Mouse (Mus musculus): ENCODE results near the gene H2-Ab1. TPM values are rescaled to one million over a fixed set of nuclear protein-coding genes. Genes with fewer than 3 reads are reported as not detected.
"Not testable (repeated sequence)": the region's sequence is repeated elsewhere in the genome, so short reads cannot be mapped to it uniquely, and the experiment has no call there.

H2-Ab1 gene
- total RNA-seq (2021) = 1 to 10 TPM; 1.6 to 1.8 TPM
- long read RNA-seq, partial matches to known transcripts = 0 of 4 reads
- long read RNA-seq, other reads (novel, unspliced or antisense) = 0 of 4 reads

DNA sequence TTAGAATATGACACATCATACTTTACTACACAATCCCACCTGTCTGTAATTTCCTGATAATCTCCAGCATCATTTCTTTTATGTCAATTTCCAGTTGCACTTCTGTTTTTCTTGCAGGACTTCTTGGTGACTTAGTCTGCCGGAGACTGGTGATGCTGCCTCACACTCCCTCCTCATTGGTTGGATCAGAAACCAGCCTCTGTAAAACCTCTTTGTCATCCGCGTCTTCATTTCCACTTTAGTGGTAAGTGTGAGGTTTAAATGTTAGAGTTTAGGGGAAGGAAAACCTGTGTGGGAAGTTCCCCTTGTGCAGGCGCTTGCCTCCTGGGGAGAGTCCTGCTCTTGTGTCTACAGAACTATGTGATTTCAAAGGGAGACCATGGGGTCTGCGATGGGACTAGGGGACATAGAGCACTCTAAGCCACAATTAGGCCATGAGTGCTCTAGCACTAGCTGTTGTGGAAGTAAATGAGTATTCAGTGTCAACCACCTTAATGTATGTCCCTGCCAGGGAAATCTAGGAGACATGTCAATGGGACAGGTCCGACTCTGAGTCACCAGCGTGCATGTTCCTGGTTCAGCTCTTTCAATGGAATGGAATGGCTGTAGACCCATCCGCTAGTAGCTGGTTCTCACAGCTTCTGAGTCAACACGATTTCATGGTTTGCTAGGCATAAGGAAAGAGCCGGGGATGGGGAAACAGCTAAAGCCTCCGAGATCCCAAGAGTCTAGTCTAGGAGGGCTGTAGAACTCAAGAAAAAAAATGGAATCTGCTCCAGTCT is at the start of gene H2-Ab1:
H2-Ab1 (plus strand) TSS at position 96 of the 782 bp plus-strand sequence.
- peak; percentile 90 for DNase-seq (ENCODE audit: low spot score in 2 of 2)

DNA sequence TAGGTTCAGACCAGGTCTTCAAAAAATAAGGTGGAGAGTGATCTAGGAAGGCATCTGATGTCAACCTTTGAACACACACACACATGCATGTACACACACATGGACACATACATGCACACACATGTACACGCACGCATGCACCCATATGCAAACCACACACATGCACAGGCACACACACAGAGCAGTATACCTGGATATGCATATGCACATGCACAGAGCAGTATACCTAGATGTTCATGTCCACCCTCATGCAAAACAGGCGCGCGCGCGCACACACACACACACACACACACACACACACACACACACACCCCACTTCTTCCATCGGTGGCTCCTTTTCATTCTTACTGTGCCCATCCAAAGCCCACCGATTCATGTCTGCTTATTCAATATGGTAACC is 49.6 kb upstream of the H2-Ab1 start:
- DNase-seq (ENCODE audit: low spot score in 2 of 2) = no peak

DNA sequence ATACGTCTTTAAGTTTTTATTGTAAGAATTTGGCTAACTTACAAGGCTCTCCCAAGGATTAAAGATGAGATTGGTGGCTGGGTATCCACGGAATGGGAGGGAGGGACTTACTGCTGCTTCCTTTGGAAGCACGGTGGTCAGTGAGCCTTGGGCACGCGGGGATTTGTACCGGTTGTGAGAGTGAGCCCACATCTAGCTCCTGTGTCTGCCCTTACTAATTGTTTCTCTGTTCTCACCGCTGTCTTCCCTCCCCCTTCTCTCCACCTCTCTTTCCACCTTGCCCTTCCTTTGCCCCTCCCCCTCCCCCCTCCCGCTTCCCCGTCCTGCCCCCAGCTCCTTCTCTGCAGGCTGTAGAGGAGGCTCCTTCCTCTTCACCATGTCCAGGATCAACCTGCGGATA is 49.1 kb upstream of the H2-Ab1 start:
- no peak for DNase-seq (ENCODE audit: low spot score in 2 of 2)

DNA sequence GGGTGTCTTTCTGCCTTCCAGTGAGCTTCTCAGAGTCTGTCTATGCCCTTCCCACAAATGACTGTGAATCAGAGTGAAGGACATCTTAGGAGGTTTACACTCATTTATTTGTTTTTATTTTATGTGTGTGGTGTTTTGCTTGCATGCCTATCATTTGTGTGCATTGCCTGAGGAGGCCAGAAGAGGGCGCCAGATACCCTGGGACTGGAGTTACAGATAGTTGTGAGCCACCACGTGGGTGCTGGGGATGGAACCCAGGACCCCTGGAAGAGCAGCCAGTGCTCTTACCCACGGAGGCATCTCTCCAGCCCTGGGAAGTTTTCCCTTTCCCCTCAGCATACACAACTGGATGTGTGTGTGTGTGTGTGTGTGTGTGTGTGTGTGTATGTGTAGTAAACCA is 47.8 kb upstream of the H2-Ab1 start:
- no peak for DNase-seq (ENCODE audit: low spot score in 2 of 2)

DNA sequence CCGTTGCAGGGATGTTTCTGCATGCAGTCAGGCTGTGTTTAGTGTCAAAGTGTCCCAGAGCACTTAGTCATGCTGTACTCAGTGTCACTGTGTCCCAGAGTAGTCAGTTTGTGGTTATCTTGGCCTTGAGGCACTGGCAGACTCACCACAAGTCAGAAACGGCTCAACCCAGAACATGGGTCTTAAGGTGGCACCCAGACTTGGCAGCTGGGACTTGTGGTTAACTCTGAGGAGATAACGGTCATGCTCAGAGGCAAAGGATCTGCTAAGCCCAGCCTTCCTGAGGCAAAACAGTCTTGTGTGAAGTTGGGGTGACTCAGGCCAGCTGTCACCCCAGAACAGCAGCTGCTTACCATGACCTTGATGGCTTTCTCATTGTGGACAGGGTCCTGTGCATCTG is 46.9 kb upstream of the H2-Ab1 start:
- no peak for DNase-seq (ENCODE audit: low spot score in 2 of 2)

DNA sequence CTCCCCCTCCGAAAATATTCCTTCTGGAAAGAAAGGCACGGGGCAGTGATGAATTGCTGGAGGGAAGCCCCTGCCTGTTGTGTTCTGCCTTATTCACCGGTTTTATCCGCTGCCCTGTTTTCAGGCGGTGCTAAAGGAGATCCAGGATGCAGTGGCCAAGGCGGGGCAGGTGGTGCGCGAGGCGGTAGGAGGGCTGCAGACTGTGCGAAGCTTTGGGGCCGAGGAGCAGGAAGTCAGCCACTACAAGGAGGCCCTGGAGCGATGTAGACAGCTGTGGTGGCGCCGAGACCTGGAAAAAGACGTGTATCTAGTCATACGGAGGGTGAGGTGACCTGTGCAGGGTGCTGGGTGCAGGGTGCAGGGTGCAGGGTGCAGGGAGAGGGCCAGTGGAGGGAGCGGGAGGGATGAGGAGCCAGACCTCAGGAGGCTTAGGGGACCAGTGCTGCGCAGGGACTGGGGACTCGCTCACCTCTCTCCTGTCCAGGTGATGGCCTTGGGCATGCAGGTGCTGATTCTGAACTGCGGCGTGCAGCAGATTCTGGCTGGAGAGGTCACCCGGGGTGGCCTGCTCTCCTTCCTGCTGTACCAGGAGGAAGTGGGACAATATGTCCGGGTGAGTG is 45.6 kb upstream of the H2-Ab1 start:
- DNase-seq (ENCODE audit: low spot score in 2 of 2) = no peak

DNA sequence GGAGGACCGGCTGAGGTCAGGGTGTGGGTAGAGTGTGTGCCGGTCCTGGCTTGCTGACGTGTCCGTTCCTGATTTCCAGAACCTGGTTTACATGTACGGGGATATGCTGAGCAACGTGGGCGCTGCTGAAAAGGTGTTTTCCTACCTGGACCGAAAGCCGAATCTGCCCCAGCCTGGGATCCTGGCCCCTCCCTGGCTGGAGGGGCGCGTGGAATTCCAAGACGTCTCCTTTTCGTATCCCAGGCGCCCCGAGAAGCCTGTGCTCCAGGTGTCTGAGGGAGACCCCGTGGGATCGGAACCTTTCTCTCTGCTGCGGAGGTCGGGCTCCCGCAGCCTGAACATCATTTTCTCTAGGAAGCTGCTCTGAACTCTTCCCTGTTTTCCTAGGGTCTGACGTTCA is 43.6 kb upstream of the H2-Ab1 start:
- no peak for DNase-seq (ENCODE audit: low spot score in 2 of 2)

DNA sequence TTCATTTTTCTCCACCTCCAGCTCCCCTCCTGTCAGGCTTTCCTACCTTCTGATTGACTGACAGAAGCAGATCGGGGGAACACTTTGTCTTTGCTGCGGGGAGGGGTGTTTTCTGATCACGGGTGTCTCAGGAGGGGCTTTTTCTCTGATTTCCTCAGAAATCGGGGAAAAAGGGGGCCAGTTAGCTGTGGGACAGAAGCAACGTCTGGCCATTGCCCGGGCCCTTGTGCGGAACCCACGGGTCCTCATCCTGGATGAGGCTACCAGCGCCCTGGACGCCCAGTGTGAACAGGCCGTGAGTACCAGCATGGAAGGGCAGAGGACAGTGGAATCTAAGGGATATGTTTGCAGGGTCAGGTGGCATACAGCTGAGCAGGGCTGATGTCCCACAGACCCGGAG is 42.3 kb upstream of the H2-Ab1 start:
- no peak for DNase-seq (ENCODE audit: low spot score in 2 of 2)

DNA sequence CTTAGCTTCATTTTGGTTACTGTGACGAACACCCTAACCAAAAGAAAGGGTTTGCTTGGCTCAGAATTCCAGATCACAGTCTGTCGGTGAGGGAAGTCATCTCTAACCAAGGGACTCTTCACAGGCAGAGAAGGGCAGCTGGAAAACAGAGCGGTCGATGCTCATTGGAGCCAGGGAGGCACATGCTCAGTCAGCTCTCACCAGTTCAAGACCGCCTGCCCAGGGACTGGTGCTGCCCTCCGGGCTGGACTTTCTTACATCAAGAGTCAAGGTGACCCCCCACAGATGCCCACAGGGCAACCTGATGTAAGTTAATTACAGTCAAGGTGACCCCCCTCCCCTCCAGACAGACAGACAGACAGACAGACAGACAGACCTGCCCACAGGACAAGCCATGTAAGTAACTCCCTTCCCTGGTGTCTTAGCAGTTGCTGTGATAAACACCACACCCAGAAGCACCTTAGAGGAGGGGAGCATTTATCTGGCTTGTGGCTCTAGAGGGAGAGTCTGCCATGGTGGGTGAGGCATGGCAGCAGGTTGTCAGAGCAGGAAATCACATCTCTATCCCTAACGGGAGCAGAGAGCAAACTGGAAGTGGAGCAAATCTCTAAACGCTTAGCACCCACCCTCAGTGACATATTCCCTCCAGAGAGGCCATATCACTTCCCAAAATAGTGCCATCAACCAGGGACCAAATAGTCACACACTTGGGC is 40.1 kb upstream of the H2-Ab1 start:
- no peak for DNase-seq (ENCODE audit: low spot score in 2 of 2)

DNA sequence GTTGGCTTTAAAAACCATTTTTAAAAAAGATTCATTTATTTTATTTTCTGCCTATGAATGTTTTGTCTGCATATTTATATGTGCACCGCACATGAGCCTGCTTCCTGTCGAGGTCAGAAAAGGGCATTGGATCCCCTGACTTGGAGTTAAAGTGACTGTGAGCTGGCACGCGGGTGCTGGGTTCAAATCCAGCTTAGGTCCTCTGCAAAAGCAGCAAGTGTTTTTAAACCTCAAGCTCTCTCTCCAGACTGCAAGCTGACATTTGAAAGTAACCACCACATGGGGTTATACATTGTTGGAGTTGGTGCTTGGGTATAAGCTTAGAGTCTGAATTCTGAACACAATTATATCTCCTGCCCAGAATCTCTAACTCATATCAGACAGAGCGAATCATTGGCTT is 39.5 kb upstream of the H2-Ab1 start:
- no peak for DNase-seq (ENCODE audit: low spot score in 2 of 2)

DNA sequence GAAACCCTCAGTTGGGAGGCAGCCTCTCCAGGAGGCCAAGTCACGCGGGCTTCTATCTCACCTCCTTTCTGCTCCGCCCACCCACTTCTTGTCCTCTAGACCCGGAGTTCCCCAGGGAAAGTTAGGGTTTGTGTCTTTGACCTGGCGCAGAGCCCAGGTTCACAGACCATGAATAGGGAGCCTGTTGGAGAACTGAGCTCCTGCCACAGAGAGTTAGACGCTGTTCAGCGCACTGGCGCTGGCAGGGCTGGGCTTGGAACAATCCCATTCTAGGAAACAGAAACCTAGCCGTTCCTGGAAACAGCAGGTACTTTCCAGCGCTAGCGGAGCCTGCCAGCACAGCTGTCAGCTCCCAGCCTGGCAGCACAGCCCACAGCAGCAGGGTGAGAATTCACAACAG is 38.8 kb upstream of the H2-Ab1 start:
- peak; percentile 32 to 45 for DNase-seq (ENCODE audit: low spot score in 2 of 2)

DNA sequence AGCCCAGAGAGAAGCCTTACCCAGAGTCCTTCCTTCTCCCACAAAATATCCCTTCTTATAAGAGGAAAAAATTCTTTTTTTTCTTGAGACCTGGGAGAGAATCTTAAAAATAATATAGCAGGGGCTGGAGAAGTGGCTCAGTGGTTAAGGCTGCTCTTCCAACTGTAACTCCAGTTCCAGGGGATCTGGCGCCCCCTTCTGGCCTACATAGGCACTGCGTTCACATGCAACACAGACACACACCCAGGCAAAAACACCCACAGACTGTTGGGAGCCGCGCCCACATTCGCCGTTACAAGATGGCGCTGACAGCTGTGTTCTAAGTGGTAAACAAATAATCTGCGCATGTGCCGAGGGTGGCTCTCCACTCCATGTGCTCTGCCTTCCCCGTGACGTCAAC is 38.4 kb upstream of the H2-Ab1 start:
- DNase-seq (ENCODE audit: low spot score in 2 of 2) = peak; percentile 66 to 70

DNA sequence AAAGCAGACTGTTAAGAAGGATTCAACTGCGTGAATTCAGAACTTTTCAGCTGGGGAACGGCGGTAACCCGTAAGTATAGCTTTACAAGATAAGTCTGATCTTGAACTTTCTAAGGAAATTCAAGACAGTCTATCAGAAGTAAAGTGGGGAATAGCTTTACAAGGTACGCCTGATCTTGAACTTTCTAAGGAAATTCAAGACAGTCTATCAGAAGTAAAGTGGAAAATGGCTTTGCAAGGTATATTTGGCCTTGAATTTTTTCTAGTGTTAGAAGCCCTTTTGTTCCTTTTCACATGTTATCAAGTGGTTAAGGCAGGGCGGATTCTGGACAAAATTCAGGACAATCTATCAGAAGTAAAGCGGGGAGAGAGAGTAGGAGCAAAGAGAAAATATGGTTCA is 37.7 kb upstream of the H2-Ab1 start:
- DNase-seq (ENCODE audit: low spot score in 2 of 2) = not testable (repeated sequence)

DNA sequence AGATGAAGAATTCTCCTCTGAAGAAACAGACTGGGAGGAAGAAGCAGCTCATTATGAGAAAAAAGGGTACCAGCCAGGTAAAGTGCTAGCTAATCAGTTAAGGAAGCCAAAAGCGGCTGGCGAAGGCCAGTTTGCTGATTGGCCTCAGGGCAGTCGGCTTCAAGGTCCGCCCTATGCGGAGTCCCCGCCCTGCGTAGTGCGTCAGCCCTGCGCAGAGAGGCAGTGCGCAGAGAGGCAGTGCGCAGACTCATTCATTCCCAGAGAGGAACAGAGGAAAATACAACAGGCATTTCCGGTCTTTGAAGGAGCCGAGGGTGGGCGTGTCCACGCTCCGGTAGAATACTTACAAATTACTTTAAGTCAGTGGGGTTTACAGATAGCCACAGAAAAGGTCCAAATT is 37.1 kb upstream of the H2-Ab1 start:
- DNase-seq (ENCODE audit: low spot score in 2 of 2) = not testable (repeated sequence)

DNA sequence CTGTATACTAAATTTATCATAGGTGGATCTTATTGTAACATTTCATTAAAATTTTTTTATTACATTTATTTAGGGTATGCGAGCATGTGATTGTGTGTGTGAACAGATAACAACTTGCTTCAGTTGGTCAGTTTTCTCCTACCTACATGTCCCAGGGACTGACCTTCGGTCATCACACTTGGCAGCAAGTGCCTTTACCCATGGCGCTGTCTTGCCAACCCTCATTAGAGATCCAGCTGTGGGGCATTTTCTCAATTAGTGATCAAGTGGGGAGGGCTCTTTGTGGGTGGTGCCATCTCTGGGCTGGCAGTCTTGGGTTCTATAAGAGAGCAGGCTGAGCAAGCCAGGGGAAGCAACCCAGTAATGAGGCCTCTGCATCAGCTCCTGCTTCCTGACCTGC is 32.7 kb upstream of the H2-Ab1 start:
- no peak for DNase-seq (ENCODE audit: low spot score in 2 of 2)

DNA sequence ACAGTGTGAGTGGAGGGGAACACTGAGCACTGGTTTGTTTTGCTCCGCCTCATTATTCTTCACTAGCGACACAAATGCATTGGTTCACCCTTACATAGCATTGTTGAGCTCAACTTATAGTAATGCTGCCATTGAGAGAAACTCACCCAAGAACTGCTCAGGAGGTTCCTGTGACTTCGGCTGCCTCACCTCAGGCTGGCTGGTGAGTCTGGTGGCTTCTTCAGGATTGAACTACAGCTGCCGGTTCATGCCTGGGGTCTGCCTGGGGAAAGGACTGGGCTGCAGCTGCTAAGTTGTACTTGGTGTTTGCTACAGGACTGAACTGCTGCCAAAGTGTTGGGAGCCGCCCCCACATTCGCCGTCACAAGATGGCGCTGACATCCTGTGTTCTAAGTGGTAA is 32.1 kb upstream of the H2-Ab1 start:
- DNase-seq (ENCODE audit: low spot score in 2 of 2) = no peak

DNA sequence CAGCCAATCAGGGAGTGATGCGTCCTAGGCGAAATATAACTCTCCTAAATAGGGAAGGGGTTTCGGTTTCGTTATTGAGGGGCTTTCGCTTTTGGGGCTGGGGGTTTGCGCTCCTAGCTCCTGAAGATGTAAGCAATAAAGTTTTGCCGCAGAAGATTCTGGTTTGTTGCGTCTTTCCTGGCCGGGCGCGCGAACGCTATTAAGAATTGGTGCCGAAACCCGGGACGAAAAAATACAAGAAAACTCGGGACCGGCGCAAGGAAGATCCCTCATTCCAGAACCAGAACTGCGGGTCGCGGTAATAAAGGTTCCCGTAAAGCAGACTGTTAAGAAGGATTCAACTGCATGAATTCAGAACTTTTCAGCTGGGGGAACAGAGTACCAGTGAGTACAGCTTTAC is 31.6 kb upstream of the H2-Ab1 start:
- DNase-seq (ENCODE audit: low spot score in 2 of 2) = not testable (repeated sequence)

DNA sequence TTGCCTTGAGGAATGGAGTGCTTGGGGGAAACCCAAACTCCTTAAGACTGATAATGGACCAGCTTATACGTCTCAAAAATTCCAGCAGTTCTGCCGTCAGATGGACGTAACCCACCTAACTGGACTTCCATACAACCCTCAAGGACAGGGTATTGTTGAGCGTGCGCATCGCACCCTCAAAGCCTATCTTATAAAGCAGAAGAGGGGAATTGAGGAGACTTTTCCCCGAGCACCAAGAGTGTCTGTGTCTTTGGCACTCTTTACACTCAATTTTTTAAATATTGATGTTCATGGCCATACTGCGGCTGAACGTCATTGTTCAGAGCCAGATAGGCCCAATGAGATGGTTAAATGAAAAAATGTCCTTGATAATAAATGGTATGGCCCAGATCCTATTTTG is 26.5 kb upstream of the H2-Ab1 start:
- DNase-seq (ENCODE audit: low spot score in 2 of 2) = not testable (repeated sequence)

DNA sequence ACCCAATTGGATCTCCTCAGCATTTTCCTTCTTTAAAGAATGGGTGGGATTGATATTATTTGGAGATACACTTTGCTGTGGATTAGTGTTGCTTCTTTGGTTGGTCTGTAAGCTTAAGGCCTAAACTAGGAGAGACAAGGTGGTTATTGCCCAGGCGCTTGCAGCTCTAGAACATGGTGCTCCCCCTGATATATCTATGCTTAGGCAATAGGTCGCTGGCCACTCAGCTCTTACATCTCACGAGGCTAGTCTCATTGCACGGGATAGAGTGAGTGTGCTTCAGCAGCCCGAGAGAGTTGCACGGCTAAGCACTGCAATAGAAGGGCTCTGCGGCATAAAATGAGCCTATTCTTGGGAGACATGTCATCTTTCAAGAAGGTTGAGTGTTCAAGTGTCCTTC is 25.5 kb upstream of the H2-Ab1 start:
- DNase-seq (ENCODE audit: low spot score in 2 of 2) = not testable (repeated sequence)

DNA sequence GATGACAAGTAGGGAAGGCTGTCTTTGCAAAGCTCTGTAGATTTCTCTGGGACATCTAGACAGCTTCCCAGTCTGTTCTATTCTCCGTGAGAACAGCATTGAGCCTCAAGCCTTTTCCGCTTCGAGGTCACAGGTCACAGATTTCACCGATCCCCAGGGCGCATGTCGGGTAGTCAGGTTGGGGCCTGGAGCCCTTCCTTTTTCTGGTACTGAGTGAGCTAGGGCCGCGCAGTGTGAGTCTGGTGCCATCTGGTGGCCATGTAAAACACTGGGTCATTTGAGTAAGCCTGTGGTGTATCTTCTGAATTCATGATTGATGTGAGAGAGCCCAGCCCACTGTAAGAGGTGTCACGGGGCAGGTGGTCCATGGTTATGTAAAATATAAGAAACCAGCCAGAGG is 22.6 kb upstream of the H2-Ab1 start:
- peak; percentile 75 to 82 for DNase-seq (ENCODE audit: low spot score in 2 of 2)

DNA sequence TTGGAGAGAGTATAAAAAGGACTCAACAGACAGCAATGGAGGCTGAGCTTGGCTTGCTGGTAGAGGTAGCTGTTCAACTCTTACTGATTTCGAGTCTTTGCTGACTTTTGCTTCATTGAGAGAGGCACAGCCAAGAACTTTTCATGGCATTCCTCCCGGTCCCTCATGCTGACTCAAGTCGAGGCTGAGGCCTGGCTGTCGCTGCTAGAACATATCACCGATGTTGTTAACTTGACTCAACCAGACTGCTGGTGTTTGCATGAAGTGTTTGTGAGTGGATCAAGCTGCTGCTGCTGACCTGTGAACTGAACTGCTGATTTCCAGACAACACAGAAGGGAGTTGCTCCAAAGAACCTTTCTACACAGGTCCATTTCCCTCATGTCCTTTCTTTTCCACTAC is 20.8 kb upstream of the H2-Ab1 start:
- DNase-seq (ENCODE audit: low spot score in 2 of 2) = no peak

DNA sequence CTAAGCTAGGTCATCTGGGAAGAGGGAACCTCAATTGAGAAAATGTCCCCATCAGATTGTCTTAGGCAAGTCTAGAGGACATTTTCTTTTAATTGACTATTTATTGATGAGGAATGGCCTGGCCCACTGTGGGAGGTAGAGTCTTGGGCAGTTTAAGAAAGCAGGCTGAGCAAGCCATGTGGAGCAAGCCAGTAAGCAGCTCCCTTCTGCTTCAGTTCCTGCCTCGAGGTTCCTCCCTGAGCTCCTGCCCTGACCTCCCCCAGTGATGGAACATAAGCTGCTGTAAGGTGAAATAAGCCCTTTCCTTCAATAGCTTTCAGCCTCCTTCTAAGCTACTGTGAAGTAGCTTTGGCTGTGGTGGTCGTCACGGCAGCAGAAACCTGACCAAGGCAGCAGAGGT is 19.7 kb upstream of the H2-Ab1 start:
- DNase-seq (ENCODE audit: low spot score in 2 of 2) = no peak

All from layer of hippocampus, postnatal 10 days (tissue).